Mouse (Mus musculus): ENCODE measurements around the gene Pdcd6ip.

Pdcd6ip gene

DNA sequence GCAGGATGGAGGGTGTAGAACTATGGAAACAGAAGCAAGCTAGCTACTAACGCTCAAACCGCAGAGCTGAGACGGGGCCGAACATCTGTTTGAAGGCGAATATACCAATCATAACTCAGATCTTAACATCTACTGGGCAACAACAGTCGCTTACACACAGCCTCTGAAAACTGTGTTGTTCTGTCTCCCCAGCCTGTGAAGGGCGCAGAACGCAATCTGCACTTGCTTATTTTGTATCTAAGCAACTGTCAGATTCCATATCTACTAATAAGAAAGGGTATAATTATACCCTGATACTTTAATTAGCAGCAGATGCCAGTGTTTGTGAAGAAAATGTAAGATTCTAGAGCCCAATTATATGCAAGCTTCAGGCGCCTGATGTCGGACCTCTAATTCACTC is 81.3 kb downstream of the Pdcd6ip start:
- no peak for DNase-seq (ENCODE audit: low spot score in 2 of 2)

DNA sequence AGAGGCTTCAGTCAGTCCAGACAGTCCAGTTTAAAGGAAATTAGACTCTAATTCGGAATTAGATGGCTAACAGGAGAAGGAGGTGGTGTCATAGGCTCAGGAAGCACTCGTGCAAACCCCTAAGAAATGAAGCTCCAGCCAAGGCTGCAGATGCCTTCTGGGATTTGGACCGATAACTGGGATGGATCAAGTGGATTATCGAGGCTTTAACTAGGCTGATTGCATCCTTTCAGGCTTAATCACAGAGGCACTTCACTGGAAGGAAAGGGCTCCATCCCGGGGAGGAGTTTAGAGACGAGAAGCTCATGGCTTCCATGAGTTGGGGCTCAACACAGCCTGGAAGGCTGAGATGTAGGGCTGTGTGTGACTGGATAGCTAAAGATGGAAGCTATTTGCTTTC is 84.0 kb downstream of the Pdcd6ip start:
- no peak for DNase-seq (ENCODE audit: low spot score in 2 of 2)

- DNase-seq (ENCODE audit: low spot score in 2 of 2), result no peak
Observed at GRCm38 (mm10) chr9:113617081-113617480, 91.0 kb downstream of the Pdcd6ip start.

GRCm38 (mm10) chr9:113610776-113611175 is 97.3 kb downstream of the Pdcd6ip start:
- DNase-seq (ENCODE audit: low spot score in 2 of 2), result no peak

GRCm38 (mm10) chr9:113602140-113602539 is 105.9 kb downstream of the Pdcd6ip start:
- DNase-seq (ENCODE audit: low spot score in 2 of 2), result no peak
